Mouse (Mus musculus) embryonic facial prominence, embryonic 10.5 days (tissue): ENCODE measurements around the gene Cdkl3. TPM values are rescaled to one million over a fixed set of nuclear protein-coding genes. Genes with fewer than 3 reads are reported as not detected.

ENCODE experiments used
- DNase-seq: peaks from one replicate; pipeline ENCODE4 v3.0.0-alpha.2; 2017; ENCODE audit warnings: low spot score
- H3K27ac ChIP-seq: fragments of 300-500 bp; sonication (generic); replicated peaks from 2 replicates; pipeline ENCODE4 v1.5.1; 2016; ENCODE audit warnings: mild to moderate bottlenecking
- H3K27me3 ChIP-seq: fragments of 300-500 bp; sonication (generic); replicated peaks from 2 replicates; pipeline ENCODE4 v1.6.1; 2016; ENCODE audit warnings: low read depth, mild to moderate bottlenecking; ENCODE audit not compliant: poor library complexity, severe bottlenecking
- H3K36me3 ChIP-seq: fragments of 300-500 bp; sonication (generic); replicated peaks from 2 replicates; pipeline ENCODE4 v1.6.1; 2016; ENCODE audit warnings: mild to moderate bottlenecking, moderate library complexity
- H3K4me1 ChIP-seq: fragments of 300-500 bp; sonication (generic); 2 replicates; pipeline ENCODE4 v1.6.1; 2016
- H3K4me3 ChIP-seq: fragments of 300-500 bp; sonication (generic); 2 replicates; pipeline ENCODE4 v1.5.1; 2016; ENCODE audit warnings: mild to moderate bottlenecking, moderate library complexity
- H3K9me3 ChIP-seq: fragments of 300-500 bp; sonication (generic); 2 replicates; pipeline ENCODE4 v1.6.1; 2016; ENCODE audit warnings: mild to moderate bottlenecking
- WGBS: fragments of 180-500 bp; shearing (Covaris S2); methylation state at CpG from one replicate; pipeline ENCODE4 v1.1.7; 2016; 5-methylcytosine and 5-hydroxymethylcytosine counted together
- polyA plus RNA-seq: library from polyadenylated mRNA; unstranded; fragments of >200 nt; fragmentation: Nextera tagmentation; extraction: Ambion mirVana; gene quantifications from 2 replicates; pipeline ENCODE4 v1.2.1, GENCODE M21; 2016

The Cdkl3 gene
- polyA plus RNA-seq, 1 experiment from 2014 or later, result 10.6 TPM

GRCm38 (mm10) chr11:51971644-51972043 is 32.4 kb upstream of the Cdkl3 start:
- WGBS, result 96% methylated on average over 6 of the region's 6 CpGs
- Histone ChIP-seq H3K27ac (no peak overlapping the region), H3K9me3 (no peaks in the 10 kb centered on the region), H3K4me3 (no peak overlapping the region), H3K4me1 (peaks cover 19% of the 10 kb centered on the region), H3K36me3 (peaks cover 75% of the 10 kb centered on the region), H3K27me3 (no peaks in the 10 kb centered on the region)
- DNase-seq, result no peak

GRCm38 (mm10) chr11:51999611-52000289 is 4.3 kb upstream of the Cdkl3 start:
- no peaks in the 10 kb centered on the region for H3K9me3 ChIP-seq
- peak; percentile 84 for DNase-seq
- no peaks in the 10 kb centered on the region for H3K27me3 ChIP-seq
- under 1% methylated on average over 29 of the region's 29 CpGs for WGBS
- H3K4me3 ChIP-seq, result peak overlapping the region; percentile 97
- peak overlapping the region; percentile 99 for H3K27ac ChIP-seq
- peaks cover 30% of the 10 kb centered on the region for H3K4me1 ChIP-seq
- peaks cover 31% of the 10 kb centered on the region for H3K36me3 ChIP-seq

DNA sequence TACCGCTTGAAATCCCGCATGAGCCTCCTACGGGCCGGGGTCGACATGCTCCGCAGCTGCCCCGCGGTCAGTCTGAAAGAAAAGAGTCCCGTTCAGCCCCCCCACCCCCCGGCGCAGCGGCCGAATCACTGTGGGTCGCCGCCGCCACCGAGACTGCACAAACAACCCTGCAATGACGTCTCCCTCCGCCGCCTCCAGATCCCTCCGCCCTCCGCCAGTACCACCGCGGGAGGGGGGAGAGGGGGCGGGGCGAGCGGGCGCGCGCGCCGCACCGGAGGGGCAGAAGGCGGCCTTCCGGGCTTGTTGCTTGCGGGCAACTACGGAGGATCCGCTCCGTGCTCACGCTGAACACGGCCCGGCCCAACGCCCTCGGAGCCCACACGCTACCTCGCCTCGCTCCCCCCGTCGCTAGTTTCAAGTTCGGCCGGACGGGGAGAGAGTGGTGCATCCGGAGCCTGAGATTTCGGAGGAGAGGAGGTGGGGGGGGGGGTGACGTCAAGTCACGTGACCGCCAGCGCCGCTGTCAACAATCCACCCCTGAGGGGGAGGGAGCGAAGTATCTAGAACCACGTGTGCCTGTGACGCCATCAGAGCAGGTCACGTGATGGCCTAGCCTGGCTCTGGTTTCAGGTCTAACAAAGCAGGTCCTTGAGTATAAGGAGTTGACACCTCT is 3.6 kb upstream of the Cdkl3 start, which contains the start of gene Ube2b:
TSS of gene Ube2b (minus strand) at position 473 of the 673 bp plus-strand sequence.
- DNase-seq, result peak; percentile 98
- Histone ChIP-seq H3K27ac (peak within 1 kb of the TSS; percentile 99), H3K9me3 (no peaks in the 10 kb centered on the region), H3K4me3 (peak within 1 kb of the TSS; percentile 97), H3K36me3 (peaks cover 24% of the 10 kb centered on the region), H3K4me1 (peaks cover 37% of the 10 kb centered on the region), H3K27me3 (no peaks in the 10 kb centered on the region)
- under 1% methylated on average over 63 of the region's 63 CpGs for WGBS

DNA sequence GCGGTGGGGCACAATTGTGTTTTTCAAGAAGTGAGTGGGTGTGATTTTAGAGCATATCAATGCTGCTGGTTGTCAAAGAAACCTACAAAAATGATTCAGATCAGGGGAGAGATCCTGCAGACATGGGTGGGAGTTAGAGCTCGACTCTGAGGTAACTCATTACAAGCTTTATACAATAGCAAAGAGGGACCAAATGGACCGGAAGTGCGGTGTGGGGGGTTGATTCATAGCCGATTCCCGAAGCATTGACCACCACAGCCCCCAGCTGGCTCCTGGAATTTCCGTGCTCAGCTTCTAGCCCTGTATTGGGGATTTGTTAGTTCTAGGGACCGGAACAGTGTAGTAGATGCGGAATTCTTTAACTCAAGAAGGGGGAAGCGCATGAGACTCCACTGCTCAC is 2.7 kb upstream of the Cdkl3 start:
- DNase-seq, result no peak
- peaks cover 15% of the 10 kb centered on the region for H3K36me3 ChIP-seq
- H3K27me3 ChIP-seq, result no peaks in the 10 kb centered on the region
- H3K9me3 ChIP-seq, result no peaks in the 10 kb centered on the region
- H3K4me3 ChIP-seq, result peak overlapping the region; percentile 97
- peaks cover 45% of the 10 kb centered on the region for H3K4me1 ChIP-seq
- 76% methylated on average over 10 of the region's 10 CpGs for WGBS
- peak overlapping the region; percentile 99 for H3K27ac ChIP-seq

- Histone ChIP-seq H3K4me3 (peak overlapping the region; percentile 97; the same call in 1 of the 2 replicates), H3K27me3 (no peaks in the 10 kb centered on the region), H3K9me3 (no peaks in the 10 kb centered on the region), H3K36me3 (peaks cover 10% of the 10 kb centered on the region), H3K27ac (0 out of 2 replicates have a peak overlapping the region, but pooled peaks have one; percentile 99), H3K4me1 (peaks cover 45% of the 10 kb centered on the region)
- no peak for DNase-seq
- WGBS, result 94% methylated on average over 8 of the region's 8 CpGs
Observed at GRCm38 (mm10) chr11:52001861-52002260, 2.2 kb upstream of the Cdkl3 start.

DNA sequence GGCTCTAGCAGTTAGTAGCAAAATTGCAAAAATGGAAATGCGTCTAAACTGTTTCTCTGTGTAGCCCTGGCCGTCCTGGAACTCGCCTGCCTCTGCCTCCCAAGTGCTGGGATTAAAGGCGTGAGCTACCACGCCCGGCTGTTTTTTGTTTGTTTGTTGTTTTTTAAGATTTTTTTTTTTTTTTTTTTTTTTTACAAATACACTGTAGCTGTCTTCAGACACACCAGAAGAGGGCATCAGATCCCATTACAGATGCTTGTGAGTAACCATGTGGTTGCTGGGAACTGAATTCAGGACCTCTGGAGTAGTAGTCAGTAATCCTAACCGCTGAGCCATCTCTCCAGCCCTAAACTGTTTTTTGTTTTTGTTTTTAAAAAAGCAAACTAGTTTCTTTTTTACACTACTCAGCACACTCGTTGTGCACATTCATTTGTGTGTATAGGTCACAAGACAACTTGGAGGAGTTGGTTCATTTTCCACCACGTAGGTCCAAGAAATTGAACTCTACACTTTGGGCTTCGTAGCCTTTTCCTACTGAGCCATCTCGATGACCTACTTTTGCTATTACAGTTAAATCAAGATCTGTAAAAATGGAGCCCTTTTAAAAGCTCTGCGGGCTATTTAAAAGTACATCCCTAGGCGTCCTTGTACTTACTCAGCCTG is 1.0 kb upstream of the Cdkl3 start:
- WGBS, result 78% methylated on average over 13 of the region's 13 CpGs
- H3K27ac ChIP-seq, result peak overlapping the region; percentile 95
- peak overlapping the region; percentile 86 for H3K4me3 ChIP-seq
- H3K36me3 ChIP-seq, result no peaks in the 10 kb centered on the region
- H3K4me1 ChIP-seq, result peaks cover 39% of the 10 kb centered on the region
- no peaks in the 10 kb centered on the region for H3K9me3 ChIP-seq
- no peaks in the 10 kb centered on the region for H3K27me3 ChIP-seq
- DNase-seq, result no peak

DNA sequence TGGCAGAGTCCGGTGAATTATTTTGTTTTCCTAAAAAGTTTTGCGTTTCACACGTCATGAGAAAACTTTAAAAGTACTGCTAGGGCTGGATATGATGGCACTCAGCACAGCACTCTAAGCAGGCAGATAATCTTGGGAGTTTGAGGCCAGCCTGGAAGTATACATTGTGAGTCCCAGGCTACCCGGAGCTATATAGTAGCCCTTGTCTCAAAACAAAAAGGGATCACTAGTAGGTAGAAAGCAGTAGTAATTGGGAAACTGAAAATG is 583 bp upstream of the Cdkl3 start:
- Histone ChIP-seq H3K4me1 (peaks cover 37% of the 10 kb centered on the region), H3K27ac (peak overlapping the region; percentile 95), H3K27me3 (no peaks in the 10 kb centered on the region), H3K9me3 (no peaks in the 10 kb centered on the region), H3K4me3 (peak overlapping the region; percentile 86), H3K36me3 (no peaks in the 10 kb centered on the region)
- 20% methylated on average over 4 of the region's 4 CpGs for WGBS
- DNase-seq, result no peak

DNA sequence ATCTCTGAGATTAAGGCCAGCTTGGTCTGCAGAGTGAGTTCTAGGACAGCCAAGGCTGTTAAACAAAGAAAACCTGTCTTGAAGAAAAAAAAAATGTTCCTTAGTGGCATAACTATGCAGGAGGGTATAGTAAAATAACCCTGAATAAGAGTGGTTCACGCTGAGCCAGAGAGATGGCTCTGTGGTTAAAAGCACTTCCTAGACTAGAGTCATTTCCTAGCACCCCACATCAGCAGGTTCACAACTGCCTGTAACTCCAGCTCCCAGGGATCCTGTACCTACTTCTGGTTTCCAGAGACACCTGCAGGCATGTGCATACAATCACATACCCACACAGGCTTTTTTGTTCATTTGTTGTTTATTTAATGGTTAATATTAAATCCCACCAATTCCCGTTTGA is 1.6 kb downstream of the Cdkl3 start:
- Histone ChIP-seq H3K4me3 (peak overlapping the region; percentile 86), H3K27me3 (no peaks in the 10 kb centered on the region), H3K4me1 (peaks cover 29% of the 10 kb centered on the region), H3K9me3 (no peaks in the 10 kb centered on the region), H3K27ac (no peak overlapping the region), H3K36me3 (no peaks in the 10 kb centered on the region; the same call in 1 of the 2 replicates)
- WGBS, result 76% methylated on average over 2 of the region's 2 CpGs
- DNase-seq, result no peak

- WGBS, result 92% methylated on average over 11 of the region's 11 CpGs
- peaks cover 4% of the 10 kb centered on the region; the same call in 1 of the 2 replicates for H3K4me1 ChIP-seq
- no peaks in the 10 kb centered on the region for H3K9me3 ChIP-seq
- no peak overlapping the region for H3K4me3 ChIP-seq
- H3K36me3 ChIP-seq, result peaks cover 3% of the 10 kb centered on the region; the same call in 1 of the 2 replicates
- no peak for DNase-seq
- no peaks in the 10 kb centered on the region for H3K27me3 ChIP-seq
- no peak overlapping the region for H3K27ac ChIP-seq
Observed at GRCm38 (mm10) chr11:52011011-52011410, 7.0 kb downstream of the Cdkl3 start.

DNA sequence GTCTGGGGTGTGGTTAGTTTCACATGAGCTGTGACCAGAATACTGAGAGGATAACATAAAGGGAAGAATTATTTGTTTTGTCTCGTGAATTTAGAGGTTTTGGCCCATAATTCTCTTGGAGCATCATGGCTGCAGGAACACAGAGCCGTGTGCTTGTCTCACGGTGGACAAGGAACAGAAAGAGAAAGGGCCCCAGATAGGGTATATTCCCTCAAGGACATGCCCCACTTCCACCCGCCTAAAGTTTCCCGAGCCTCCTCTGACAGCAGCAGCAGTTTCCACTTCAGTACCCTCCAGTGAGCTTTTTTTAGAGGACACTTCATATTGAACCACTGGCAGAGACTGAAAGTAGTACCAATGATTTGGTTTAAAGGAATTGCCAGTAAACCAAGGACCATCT is 7.5 kb downstream of the Cdkl3 start:
- peaks cover 3% of the 10 kb centered on the region; the same call in 1 of the 2 replicates for H3K36me3 ChIP-seq
- WGBS, result 84% methylated on average over 5 of the region's 5 CpGs
- H3K4me1 ChIP-seq, result no peaks in the 10 kb centered on the region
- H3K9me3 ChIP-seq, result no peaks in the 10 kb centered on the region
- H3K27ac ChIP-seq, result no peak overlapping the region
- H3K4me3 ChIP-seq, result no peak overlapping the region
- H3K27me3 ChIP-seq, result no peaks in the 10 kb centered on the region
- no peak for DNase-seq

DNA sequence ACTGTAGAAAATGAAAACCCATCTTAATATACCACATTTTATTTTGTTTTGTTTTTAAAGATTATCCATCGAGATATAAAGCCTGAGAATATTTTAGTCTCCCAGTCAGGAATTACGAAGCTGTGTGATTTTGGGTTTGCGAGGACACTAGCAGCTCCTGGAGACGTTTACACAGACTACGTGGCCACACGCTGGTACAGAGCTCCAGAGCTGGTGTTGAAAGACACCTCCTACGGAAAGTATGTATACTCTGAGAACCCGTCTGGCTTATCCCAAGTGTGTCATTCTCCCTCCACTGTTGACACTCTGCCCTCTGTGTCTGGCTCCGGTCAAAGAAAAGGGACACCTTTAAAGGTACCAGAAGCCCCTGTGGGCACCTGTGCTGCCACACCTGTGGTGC is 14.2 kb downstream of the Cdkl3 start:
- WGBS, result 87% methylated on average over 9 of the region's 9 CpGs
- H3K4me1 ChIP-seq, result no peaks in the 10 kb centered on the region
- H3K36me3 ChIP-seq, result peaks cover 4% of the 10 kb centered on the region; the same call in 1 of the 2 replicates
- no peaks in the 10 kb centered on the region for H3K27me3 ChIP-seq
- H3K27ac ChIP-seq, result no peak overlapping the region
- H3K9me3 ChIP-seq, result no peaks in the 10 kb centered on the region
- no peak overlapping the region for H3K4me3 ChIP-seq
- no peak for DNase-seq

- H3K36me3 ChIP-seq, result peaks cover 8% of the 10 kb centered on the region; the same call in 1 of the 2 replicates
- no peaks in the 10 kb centered on the region for H3K9me3 ChIP-seq
- H3K4me1 ChIP-seq, result no peaks in the 10 kb centered on the region
- 71% methylated on average over 8 of the region's 8 CpGs for WGBS
- no peak overlapping the region for H3K27ac ChIP-seq
- no peak for DNase-seq
- no peaks in the 10 kb centered on the region for H3K27me3 ChIP-seq
- no peak overlapping the region for H3K4me3 ChIP-seq
Observed at GRCm38 (mm10) chr11:52032356-52032755, 28.3 kb downstream of the Cdkl3 start.
